Mouse (Mus musculus) erythroblast, embryonic 14.5 days (primary cell): ENCODE results near the gene 4930447C04Rik. TPM values are rescaled to one million over a fixed set of nuclear protein-coding genes. Genes with fewer than 3 reads are reported as not detected.

Experiments used
- H3K27me3 ChIP-seq: 2 replicates; pipeline ENCODE4 v1.6.1; 2012; ENCODE audit warnings: inconsistent platforms; ENCODE audit not compliant: control insufficient read depth
- H3K36me3 ChIP-seq: 2 replicates; pipeline ENCODE4 v1.6.1; 2012; ENCODE audit warnings: mild to moderate bottlenecking, inconsistent platforms; ENCODE audit not compliant: control insufficient read depth
- H3K4me1 ChIP-seq: 2 replicates; pipeline ENCODE4 v1.6.1; 2012; ENCODE audit warnings: inconsistent platforms; ENCODE audit not compliant: control insufficient read depth
- H3K4me3 ChIP-seq: replicated peaks from 2 replicates; pipeline ENCODE3; 2012; ENCODE audit warnings: moderate library complexity, mild to moderate bottlenecking, inconsistent platforms
- H3K9me3 ChIP-seq: 2 replicates; pipeline ENCODE4 v1.6.1; 2012; ENCODE audit warnings: low read length, inconsistent platforms, mixed read lengths; ENCODE audit not compliant: control insufficient read depth
- GATA1 ChIP-seq: IDR thresholded peaks from 2 replicates; pipeline ENCODE4 v1.6.1; 2012; ENCODE audit warnings: low read length, inconsistent platforms, mixed read lengths
- TAL1 ChIP-seq: IDR thresholded peaks from 3 replicates; pipeline ENCODE4 v1.6.1; 2012; ENCODE audit warnings: low read length, inconsistent platforms, mixed read lengths
- polyA plus RNA-seq: library from polyadenylated mRNA; stranded (reverse); fragments of >175 nt; gene quantifications from 2 replicates; pipeline ENCODE4 v1.2.3, GENCODE M21; 2012

Gene 4930447C04Rik
- polyA plus RNA-seq, 1 experiment, result not detected

GRCm38 (mm10) chr12:72967541-72967940 lies 27.0 kb upstream of the 4930447C04Rik start:
- Histone ChIP-seq H3K4me1 (no peaks in the 10 kb centered on the region), H3K4me3 (no peak overlapping the region), H3K27me3 (no peaks in the 10 kb centered on the region), H3K36me3 (no peaks in the 10 kb centered on the region), H3K9me3 (no peaks in the 10 kb centered on the region)
- no peak for TF ChIP-seq GATA1
- TF ChIP-seq TAL1, result no peak

GRCm38 (mm10) chr12:72962761-72963160 lies 22.2 kb upstream of the 4930447C04Rik start:
- Histone ChIP-seq H3K9me3 (no peaks in the 10 kb centered on the region), H3K27me3 (no peaks in the 10 kb centered on the region), H3K4me3 (no peak overlapping the region), H3K36me3 (no peaks in the 10 kb centered on the region), H3K4me1 (no peaks in the 10 kb centered on the region)
- no peak for TF ChIP-seq GATA1
- no peak for TF ChIP-seq TAL1

- no peak overlapping the region for H3K4me3 ChIP-seq
- H3K27me3 ChIP-seq, result no peaks in the 10 kb centered on the region
- H3K36me3 ChIP-seq, result no peaks in the 10 kb centered on the region
These were observed 17.9 kb upstream of the 4930447C04Rik start for GRCm38 (mm10) chr12:72958446-72958845.

GRCm38 (mm10) chr12:72957829-72958424 lies 17.4 kb upstream of the 4930447C04Rik start:
- Histone ChIP-seq H3K4me3 (no peak overlapping the region), H3K4me1 (no peaks in the 10 kb centered on the region), H3K27me3 (no peaks in the 10 kb centered on the region), H3K9me3 (no peaks in the 10 kb centered on the region), H3K36me3 (no peaks in the 10 kb centered on the region)
- TF ChIP-seq GATA1, result no peak
- no peak for TF ChIP-seq TAL1

More at GRCm38 (mm10) chr12:72958446-72958845, 17.9 kb upstream of the 4930447C04Rik start:
- TF ChIP-seq TAL1 (no peak), GATA1 (no peak)
- Histone ChIP-seq H3K4me1 (no peaks in the 10 kb centered on the region), H3K9me3 (no peaks in the 10 kb centered on the region)

- peaks cover 5% of the 10 kb centered on the region for H3K27me3 ChIP-seq
These were observed 14.3 kb upstream of the 4930447C04Rik start for GRCm38 (mm10) chr12:72954906-72955305.

GRCm38 (mm10) chr12:72953858-72954257 lies 13.3 kb upstream of the 4930447C04Rik start:
- H3K4me1 ChIP-seq, result no peaks in the 10 kb centered on the region
- no peaks in the 10 kb centered on the region for H3K36me3 ChIP-seq
- peaks cover 7% of the 10 kb centered on the region for H3K27me3 ChIP-seq
- no peak for TF ChIP-seq GATA1
- no peak for TF ChIP-seq TAL1
- no peak overlapping the region for H3K4me3 ChIP-seq
- H3K9me3 ChIP-seq, result no peaks in the 10 kb centered on the region

More at GRCm38 (mm10) chr12:72954906-72955305, 14.3 kb upstream of the 4930447C04Rik start:
- no peaks in the 10 kb centered on the region for H3K4me1 ChIP-seq
- no peaks in the 10 kb centered on the region for H3K36me3 ChIP-seq
- no peak overlapping the region for H3K4me3 ChIP-seq
- TF ChIP-seq GATA1 (no peak), TAL1 (no peak)
- H3K9me3 ChIP-seq, result no peaks in the 10 kb centered on the region

GRCm38 (mm10) chr12:72953089-72953488 lies 12.5 kb upstream of the 4930447C04Rik start:
- no peaks in the 10 kb centered on the region for H3K36me3 ChIP-seq
- H3K27me3 ChIP-seq, result peaks cover 12% of the 10 kb centered on the region
- no peaks in the 10 kb centered on the region for H3K4me1 ChIP-seq
- TF ChIP-seq TAL1 (no peak), GATA1 (no peak)
- H3K4me3 ChIP-seq, result no peak overlapping the region
- no peaks in the 10 kb centered on the region for H3K9me3 ChIP-seq

- Histone ChIP-seq H3K9me3 (no peaks in the 10 kb centered on the region; the same call in 1 of the 2 replicates), H3K4me1 (no peaks in the 10 kb centered on the region), H3K36me3 (no peaks in the 10 kb centered on the region), H3K4me3 (no peak overlapping the region), H3K27me3 (peaks cover 70% of the 10 kb centered on the region)
- TF ChIP-seq GATA1 (no peak), TAL1 (no peak)
These were observed 6.8 kb upstream of the 4930447C04Rik start for GRCm38 (mm10) chr12:72947335-72947734.

GRCm38 (mm10) chr12:72946805-72947204 lies 6.2 kb upstream of the 4930447C04Rik start:
- Histone ChIP-seq H3K36me3 (no peaks in the 10 kb centered on the region), H3K4me1 (no peaks in the 10 kb centered on the region), H3K4me3 (no peak overlapping the region), H3K27me3 (peaks cover 75% of the 10 kb centered on the region), H3K9me3 (no peaks in the 10 kb centered on the region; the same call in 1 of the 2 replicates)
- TF ChIP-seq TAL1 (no peak), GATA1 (no peak)

- no peak overlapping the region for H3K4me3 ChIP-seq
- no peaks in the 10 kb centered on the region for H3K36me3 ChIP-seq
- H3K4me1 ChIP-seq, result no peaks in the 10 kb centered on the region
- H3K27me3 ChIP-seq, result peaks cover 81% of the 10 kb centered on the region
- no peaks in the 10 kb centered on the region; the same call in 1 of the 2 replicates for H3K9me3 ChIP-seq
- TF ChIP-seq TAL1 (no peak), GATA1 (no peak)
These were observed 5.5 kb upstream of the 4930447C04Rik start for GRCm38 (mm10) chr12:72946064-72946395.
